Mouse (Mus musculus): ENCODE measurements around the gene Dnah2.

DNA sequence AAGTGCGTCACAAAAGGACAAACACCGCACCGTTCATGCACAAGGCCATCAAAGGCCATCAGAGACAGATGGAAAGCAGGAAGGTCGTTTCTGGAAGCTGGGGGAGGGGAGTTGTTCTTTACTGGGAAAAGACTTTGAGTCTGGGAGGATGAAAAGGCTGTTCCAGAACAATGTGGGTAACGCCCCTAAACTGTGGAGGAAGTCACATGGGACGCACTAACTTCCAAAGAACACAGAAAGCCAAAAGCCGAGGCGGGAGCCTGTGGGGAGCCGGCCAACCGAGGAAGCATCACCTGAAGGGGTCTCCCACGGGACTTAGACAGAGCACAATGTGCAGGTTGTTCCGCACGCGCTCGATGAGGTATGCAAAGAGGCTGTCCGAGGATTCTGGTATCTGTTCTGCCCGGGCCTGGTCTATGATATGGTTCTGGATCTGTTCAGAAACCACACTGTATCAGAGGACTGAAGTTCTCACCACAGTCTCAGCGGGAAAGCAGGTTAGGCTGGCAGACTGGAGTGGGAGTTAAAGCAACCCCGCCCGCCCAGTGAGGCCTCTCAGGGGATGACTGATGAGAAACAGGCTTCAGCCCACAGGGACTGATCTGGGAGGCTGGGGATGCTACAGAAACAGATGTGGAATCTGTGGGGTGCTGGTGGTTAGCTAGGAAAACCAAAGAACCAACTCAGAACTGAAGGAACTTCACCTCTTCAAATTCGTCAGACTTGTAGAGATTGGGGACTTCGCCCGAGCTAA lies 96.6 kb downstream of the Dnah2 start:
- TF ChIP-seq CTCF (IDR thresholded peaks at IDR 0.05; ENCODE audit: low read depth) (no peak), EP300 (IDR thresholded peaks at IDR 0.05; ENCODE audit: low read depth) (no peak)

Data from liver, embryonic 14.5 days (tissue).